Mouse (Mus musculus) ovary, adult 18-20 months (tissue): Measurements from ENCODE around the gene Gm17018.
"Not testable (repeated sequence)": the region's sequence is repeated elsewhere in the genome, so short reads cannot be mapped to it uniquely, and the experiment has no call there.

Experiments
- DNase-seq: peaks from one replicate; pipeline ENCODE4 v3.0.0; 2022; ENCODE audit warnings: low spot score, mixed read lengths

Gm17018 gene

DNA sequence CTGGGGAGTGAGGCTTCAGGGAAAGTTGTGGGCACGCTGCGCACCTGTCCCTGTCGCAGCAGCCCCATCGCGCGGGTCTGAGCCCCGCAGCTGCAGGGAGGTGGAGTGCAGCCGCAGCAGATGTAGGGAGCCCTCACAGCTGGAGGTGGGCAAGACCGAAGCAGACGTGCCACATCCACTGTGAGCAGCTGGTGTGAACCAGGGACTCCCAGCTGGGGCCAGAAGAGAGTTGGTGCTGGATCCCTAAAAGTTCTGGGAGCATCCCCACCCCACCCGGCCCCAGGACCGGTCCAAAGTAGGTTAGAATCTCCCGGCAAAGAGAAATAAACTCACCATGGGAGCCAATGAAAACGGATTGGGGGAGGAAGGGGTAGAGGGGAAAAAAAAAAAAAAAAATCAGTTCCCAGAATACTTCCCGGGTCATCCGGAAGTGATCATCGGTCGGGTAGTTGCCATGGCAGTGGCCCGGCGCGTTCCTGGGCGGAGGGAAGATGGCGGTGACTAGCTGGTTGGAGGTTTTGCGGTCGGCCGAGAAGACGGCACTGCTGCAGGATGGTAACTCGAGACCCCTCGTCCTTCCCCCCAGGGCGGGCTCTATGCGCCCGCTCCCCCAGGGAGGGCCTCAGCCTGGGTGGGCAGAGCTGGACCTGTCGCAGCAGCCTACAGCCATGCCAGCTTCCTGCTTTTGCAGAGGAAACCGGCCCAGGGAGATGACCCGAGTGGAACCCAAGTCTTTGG, at the start of gene Gm17018, which contains the start of gene Poll:
Gene Gm17018, plus strand, starts transcription at position 463 of the 738 bp plus-strand sequence.
Gene Poll, minus strand, starts transcription at position 379 of the 738 bp plus-strand sequence.
- peak; percentile 67 for DNase-seq

DNA sequence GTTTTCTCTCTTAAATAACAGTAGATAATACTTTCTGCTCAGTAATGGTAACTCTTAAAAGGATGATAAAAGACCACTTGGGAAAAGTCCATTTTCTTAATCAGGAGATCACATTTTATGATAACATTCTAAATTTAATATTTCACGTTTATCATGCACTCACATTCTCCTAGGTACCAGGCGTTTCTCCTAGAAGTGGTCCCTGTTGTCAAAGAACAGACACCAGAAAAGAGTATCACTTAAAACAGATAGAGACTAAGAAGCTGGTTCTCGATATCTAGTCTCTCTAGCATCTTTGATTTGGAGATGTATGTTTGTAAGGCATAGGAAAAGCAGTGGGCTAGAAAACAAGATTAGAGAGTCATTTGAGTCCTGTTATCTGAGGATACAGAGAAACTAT, 49.7 kb upstream of the Gm17018 start:
- DNase-seq = no peak

DNA sequence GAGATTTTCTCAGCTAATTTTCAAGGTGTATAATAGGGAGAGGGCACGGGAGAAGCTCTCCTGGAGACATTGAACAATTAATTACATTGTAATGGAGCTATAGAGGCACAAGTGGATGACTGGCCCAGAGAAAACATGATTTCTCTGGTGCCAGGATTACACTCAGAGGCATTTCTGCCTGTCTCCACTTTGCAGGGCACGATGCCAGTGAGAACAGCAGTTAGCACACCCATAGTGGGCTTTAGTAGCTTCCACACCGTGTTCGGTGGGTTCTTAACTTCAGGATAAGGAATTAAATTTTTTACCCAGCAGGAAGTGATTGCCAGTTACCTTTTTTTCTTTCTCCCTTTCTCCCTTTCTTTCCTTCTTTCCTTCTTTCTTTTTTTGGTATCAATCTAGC, 49.0 kb upstream of the Gm17018 start:
- DNase-seq = no peak

DNA sequence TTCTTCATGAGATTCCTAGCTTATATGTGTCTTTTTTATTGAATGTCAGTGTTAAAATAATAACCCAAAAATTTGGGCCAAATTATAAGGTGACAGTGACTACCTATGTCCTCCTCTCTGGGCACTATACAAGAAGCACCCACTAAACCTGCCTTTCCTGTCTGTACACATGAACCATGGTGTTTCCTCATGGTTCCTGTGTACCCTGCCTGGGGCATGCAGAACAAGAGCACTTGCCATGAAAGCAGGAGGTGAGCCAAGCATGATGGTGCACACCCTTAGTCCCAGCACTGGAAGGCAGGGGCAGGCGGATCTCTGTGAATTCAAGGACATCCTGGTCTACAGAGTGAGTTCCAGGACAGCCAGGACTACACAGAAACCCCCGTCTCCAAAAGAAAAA, 45.1 kb upstream of the Gm17018 start:
- DNase-seq = no peak

DNA sequence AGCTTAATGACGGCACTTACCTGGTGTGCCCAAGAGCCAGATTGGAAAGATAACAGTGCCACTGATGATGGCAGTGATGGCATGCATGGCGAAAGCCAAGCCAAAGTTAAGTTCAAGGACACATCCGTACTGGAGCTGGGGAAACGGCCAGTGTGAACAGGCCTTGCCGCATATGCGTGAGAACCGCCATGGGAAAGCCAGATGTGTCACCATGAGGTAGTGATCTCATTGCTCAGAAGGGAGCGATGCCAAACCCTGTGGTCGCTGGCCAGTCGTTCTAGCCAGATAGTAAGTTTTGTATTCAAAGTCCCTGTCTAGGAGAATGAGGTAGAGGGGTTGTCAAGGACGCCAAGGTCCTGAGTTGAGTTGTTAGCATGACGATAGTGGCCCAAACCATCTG, 44.2 kb upstream of the Gm17018 start:
- DNase-seq = no peak

DNA sequence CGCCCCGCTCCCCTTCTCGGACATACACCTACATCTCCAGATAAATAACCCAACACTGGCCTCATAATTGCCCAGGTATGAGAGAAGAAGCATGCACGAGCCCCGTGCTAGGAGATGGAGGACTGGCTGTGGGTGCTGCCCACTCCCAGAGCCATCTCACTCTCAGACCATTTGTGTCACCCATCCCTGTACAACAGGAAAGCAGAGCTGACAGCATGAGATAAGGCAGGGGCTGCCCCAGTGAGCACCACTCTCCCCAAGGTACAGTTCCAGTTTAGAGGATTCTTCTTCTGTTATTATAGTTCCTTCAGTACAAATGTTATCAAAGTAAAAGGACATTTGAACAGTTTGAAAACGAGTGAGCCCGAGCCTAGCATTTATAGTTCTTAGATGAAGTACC, 33.0 kb upstream of the Gm17018 start:
- DNase-seq = no peak

DNA sequence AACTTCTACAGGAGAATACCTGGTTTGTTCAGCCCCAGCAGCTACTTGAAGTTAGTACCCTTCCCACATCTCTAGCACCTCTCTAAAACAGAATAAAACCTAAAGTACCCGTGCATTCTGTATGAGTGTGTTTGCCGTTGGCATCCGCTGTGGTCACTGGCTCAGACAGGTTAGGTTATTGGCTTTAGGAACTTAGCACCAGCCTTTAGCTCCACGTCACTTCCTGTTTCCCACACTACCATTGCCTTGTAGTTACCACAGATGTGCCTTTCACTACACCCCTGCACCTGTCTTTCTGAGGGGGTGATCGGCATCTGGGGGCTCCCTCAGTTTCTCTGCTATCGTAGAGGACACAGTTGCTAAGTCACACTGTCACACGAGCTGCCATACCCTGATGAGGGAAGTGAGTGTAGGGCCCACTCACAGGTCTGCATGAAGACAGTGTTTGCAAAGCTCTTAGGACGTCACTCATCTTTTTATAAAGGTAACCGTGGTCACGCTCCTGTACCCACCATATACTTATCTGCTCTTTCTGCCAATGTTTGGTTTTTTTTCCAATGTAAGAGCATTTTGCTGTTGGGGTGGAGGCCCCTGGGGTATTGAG, 32.4 kb upstream of the Gm17018 start:
- DNase-seq = no peak

DNA sequence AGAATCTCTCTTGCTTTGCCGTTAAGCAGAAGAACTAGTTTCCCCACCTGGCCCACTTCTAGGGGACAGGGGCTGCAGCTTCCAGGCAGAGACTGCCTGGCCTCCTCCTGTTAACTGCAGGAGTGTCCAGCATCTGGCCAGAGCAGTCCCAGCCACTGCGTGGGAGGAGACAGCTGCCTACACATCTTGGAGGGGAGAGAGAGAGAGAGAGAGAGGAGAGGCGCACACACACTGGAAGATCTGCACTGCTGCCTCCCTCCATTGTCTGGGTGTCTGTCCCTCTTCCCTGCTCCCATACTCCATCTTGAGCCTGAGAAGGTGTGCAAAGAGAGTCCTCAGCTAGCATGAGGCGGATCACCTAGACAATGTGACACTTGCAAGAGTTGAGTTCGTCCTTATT, 31.1 kb upstream of the Gm17018 start:
- DNase-seq = no peak

DNA sequence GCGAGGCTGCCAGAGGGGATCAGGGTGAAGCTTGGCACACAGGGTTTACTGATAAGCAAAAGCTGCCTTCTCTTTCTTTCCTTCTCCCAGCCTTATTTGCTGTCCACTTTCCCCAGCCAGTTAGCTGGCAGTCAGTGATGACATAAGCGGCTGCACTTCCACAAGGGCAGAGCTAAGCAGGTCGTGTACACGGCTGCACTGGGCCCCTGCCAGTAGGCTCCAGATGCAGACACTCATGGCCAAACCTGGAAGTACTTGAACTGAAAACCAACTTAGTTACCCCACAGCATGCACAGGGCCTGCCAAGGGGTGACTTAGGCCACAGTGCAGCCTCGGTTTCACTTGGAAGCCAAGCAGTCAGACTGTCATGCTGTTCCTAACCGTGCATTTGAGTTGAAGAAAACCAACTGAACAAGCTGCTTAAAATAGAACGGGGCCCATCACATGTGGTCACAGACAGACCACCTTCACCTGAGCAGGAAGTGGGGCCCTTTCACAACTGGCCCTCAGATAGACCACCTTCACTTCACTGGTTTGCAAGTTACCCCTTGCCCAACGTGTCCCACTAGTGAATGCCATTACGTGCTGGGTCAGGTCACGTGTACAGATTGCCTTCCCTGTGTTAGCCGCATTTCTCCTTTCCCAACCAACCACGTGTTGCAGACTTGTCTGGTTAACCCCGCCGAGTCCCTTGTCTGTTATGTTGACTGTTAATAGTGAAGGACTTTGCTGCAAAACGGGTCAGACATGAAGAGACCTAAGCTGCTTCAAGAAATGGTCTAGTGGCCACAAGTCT, 30.0 kb upstream of the Gm17018 start:
- DNase-seq = no peak

DNA sequence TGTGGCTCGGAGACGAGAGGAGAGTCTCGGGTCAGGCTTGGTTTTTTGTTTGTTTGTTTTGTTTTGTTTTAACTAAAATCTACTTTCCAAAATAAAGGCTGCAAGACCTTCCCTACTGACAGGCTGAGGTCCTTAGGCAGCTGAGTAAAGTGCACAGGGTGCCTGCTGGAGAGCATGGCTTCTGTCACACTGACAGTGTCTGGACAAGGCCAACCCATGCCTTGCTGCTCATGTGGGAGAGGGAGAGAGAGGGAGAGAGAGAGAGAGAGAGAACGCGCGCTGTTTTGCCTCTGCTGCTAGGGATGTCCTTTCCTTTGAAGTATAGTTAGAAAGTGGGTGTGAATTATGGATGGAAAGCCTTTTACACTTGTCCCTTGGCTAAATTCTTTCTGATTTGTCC, 28.9 kb upstream of the Gm17018 start:
- no peak for DNase-seq

DNA sequence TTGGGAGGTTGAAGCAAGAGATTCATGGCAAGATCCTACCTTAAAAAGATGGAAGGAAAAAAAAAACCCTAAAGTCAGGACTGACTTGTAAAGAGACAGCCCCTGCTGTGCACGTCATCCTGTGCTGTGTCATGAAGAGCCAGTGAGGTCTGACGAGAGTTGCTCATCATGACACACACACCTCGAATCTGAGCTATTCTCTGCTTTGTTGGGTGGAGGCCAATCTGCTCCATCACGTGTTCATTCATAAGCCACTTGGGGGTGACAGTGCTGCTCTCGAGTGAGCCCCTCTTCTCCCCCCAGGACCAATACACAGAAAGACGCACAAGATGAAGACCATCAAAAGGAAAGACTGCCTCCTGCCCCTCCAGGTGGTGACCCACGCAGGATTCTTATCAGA, 26.8 kb upstream of the Gm17018 start:
- no peak for DNase-seq

DNA sequence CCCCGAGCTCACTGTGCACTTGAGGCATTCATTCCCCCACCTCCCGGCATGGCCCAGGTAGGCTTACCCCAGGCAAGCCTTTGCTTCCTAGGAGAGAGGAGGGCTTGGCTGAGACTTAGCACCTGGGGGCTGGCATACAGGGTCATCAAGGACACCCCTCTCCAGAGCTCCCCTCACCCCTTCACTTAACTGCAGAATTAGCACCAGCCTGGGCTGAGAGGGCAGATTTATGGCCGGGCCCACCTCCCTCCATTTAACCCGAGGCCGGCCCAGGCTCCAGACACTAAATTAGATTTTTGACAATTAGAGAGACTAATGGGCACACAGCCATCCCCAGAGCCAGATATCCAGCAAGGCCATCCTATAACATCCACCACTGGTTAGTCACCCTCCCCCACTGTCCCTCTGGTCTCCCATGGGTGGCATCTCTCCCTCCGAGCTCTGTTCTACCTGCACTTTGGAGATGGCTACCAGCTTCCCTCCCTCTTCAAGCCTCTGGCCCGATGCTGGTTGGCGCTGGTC, 25.1 kb upstream of the Gm17018 start:
- DNase-seq = no peak

DNA sequence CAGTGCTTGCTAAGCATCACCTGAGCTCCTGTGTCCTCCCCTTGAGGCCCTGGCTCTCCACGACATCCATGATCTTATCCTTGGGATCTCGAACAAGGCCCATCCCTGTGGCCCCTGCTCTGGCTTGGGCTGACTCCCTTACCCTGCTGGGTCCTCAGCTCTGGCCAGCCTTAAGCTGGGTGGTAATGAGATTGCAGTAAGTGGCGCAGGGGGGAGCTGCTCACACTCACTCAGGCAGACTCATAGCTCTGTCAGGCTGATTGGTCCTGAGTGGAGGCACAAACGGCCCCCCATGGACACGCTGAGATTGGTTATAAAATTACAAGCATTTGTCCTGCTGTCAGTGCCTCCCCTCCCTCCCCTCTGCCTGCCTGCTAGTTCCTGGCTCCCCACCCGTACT, 24.5 kb upstream of the Gm17018 start:
- no peak for DNase-seq

DNA sequence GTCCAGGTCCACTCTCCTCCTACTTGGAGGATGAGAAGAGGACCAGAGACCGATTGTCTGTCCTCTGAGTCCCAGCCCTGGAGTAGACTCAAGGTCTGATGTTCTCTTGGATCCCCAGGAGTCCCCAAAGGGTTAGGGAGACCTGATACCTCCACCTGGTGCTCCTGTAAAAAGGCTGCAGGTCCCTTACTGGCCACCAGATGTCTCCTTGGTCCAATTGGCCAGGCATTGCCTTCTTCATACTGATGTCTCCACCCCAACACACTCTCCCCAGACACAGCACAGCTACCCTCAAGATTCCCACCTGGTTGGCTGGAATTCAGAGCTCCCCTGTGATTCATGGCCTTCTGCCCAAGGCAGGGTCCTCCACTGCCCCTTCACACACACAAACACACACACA, 22.9 kb upstream of the Gm17018 start:
- no peak for DNase-seq

DNA sequence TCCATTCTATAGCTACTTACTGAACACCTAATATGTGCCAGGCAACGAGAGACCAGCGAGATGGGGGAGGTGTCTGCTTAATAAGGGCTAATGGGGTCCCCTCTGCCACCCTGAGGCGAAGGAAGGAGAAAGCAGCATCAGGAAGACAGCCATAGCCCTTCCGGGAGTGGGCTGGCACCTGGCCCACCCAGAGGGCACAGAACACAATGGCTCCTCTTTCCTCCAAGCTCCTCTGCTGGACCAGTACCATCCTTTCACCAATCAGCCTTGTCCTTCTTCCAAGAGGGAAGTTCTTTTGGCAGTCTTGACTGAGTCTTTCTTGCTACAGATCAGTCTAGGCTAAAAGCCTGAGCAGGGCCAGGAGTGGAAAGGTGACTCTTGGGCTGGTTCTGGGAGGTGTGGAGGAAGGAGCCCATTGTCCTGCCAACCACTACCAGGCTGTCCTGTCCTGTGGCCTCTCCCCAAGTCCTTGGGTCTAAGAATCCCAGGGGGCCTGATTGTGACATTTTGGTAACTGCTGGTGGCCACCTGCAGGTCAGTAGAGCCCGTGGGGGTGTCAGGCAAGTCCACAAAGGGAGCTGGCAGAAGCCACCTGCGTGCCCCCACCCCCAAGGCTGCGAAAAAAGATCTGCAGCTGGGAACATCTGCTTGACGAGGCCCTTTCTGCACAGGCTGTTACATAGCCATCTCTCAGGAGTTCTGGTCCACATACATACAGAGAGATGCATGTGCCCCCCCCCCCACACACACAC, 19.6 kb upstream of the Gm17018 start:
- no peak for DNase-seq

DNA sequence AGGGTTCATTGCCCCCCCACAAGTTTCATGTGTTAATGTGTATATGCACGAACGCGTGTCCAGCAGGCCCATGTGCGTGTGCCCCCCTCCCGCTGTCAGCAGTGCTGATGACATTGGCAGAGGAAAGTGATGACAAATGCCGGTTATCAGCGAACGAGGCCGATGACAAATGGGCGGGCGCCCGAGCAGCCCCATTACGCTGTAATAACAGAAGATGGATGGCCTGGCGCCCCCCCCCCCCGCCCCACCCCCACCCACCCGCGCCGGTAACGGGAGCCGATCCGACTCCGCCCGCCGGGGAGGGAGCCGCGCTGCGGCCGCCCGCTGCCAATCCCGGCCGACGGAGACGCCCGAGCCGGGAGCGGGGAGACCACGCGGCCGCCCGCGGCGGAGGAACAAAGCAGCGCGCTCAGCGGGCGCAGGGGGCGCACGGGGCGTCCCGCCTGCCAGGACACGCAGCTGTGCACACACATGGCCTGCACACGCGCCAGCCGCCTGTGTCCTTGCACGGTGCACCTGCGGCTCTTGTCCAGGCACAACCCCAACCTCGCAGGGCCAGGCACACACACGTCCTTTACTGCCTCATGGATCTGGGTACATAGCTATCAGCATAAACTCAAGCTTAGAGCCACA, 18.9 kb upstream of the Gm17018 start:
- peak; percentile 39 for DNase-seq

DNA sequence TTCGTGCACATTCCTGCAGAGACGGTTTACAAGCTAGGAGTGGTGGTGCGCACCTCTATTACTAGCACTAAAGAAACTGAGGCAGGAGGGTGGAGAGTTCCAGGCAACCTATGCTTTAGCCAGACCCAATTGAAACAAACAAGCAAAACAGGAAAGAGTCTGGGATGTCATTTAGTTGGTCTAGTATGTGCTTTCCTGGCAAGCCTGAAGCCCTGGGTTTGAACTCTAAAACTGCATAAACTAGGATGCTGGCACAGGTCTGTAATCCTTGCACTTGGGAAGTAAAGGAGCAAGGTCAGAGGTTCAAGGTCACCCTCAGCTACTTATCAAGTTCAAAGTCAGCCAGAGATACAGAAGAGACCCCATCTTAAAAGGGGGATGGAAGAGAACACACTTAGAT, 18.4 kb upstream of the Gm17018 start:
- DNase-seq = no peak

DNA sequence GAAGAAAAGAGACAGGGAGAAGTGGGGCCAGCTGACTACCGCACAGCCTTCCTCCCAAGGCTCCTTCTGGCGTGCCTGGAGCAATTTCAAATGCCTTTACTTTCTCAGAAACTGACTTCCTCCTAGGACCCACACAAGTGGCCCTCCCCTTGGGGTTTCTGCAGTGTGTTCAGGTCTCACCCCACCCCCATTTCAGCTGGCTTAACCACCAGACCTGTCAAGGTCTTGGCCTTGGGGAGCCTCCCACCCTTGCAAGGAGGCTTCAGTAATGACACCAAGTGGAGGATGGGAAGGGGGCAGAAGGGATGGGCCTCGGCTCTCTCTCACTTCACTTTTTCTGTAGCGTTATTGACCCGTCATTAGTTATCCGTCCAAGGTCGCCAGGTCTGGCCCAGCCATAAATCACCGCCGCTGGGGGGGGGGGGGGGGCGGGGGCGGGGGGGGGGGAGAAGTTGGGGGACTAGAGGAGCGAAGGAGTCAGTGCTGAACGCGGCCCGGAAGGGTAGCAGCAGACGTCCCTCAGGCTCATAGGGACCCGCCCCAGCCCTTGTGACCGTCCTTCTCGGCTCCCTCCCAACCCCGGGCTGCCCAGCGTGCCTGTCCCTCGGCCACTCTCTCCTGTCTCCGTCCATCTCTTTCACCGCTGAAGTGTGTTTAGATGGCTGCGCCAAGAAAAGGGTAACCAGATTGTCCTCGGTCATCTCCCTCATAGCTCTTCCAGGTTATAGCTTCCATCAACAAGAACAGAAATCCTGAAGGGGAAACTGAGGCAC, 16.1 kb upstream of the Gm17018 start:
- DNase-seq = peak; percentile 79

DNA sequence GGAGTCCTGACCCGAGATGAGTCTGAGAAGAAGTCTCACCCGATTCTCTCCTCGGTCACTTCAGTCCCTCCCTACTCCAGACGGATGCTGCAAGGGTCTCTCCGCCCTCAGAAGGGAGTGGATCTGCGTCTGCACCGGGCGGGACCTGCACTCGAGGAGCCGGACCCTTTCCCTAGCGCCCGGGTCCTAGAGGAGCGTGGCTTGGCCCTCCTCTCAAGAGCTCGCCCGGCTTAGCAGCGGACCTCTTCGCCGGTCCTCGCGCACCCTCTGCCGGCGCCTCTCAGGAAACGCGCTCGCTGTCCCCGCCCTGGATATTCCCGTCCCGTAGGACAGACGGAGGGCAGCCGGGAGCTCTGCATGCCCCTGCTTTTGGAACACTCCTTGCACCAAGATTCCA, 15.5 kb upstream of the Gm17018 start:
- peak; percentile 77 for DNase-seq

DNA sequence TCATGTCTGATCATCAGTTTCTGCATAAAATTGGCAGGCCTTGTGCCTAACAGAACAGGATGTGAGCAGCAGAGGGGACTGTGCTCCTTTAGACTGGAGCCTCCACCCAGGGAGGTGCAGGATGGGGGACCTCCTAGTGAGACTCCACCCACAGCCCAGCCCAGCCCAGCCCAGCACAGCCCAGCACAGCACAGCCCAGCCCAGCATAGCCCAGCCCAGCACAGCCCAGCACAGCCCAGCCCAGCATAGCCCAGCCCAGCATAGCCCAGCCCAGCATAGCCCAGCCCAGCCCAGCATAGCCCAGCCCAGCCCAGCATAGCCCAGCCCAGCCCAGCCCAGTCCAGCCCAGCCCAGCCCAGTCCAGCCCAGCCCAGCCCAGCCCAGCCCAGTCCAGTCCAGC, 12.2 kb upstream of the Gm17018 start:
- not testable (repeated sequence) for DNase-seq
